17 mouse cellular contexts compared by ENCODE assay signal in the genomic region with DNA sequence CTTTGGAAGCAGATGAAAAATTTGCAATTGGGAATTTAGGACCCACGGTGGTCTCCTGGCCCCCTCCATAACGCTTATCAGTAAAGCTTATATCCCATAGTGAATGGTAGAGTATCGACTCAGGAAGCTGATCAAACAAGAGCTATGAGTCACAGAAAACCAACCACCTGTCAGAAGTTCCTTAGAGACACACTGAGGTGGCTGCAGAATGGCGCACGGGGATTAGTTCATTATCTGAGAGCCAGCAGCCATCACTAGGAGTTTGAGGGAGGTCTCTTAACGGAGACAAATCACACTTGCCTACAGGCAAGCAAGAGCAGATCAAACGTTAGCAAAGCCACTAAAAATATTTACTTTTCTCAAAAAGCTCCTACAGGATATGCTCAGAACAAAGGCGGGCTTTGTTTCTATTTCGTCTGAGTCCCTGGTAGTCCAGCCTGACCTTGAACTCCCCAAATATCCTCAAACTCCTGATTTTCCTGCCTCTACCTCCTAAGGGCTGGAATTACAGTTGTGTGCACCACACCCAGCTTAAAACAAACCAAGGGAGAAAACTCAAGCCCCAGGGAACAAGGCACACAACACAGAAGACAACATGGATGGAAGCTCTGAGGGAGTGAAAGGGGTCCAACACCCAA. TPM values are rescaled to one million over a fixed set of nuclear protein-coding genes. Genes with fewer than 3 reads are reported as not detected.
DNase-seq lines count a peak whose midpoint lies in the region; ATAC-seq and TF ChIP-seq lines count a peak whose summit lies in the region.
"Had no signal": no experiment of that assay in that cellular context is flagged by ENCODE, and none has a peak within 500 bp of the region (broad histone marks: within the 10 kb centered on the region; RNA-seq: fewer than 3 reads in every experiment).

No protein-coding gene starts in this region.

- TF ChIP-seq CTCF in lung, embryonic 14.5 days (IDR thresholded peaks at IDR 0.05; ENCODE audit: low read depth): no peak

- peak; percentile 59 for DNase-seq in lung, embryonic 14.5 days
- DNase-seq in lung, postnatal 4 days: no peak
- peak; percentile 83 for DNase-seq in R1 (ENCODE audit: low read depth, low spot score)
- DNase-seq: cerebellum, postnatal 25 days; gastrocnemius, postnatal 36 days; heart, postnatal 36 days; kidney, postnatal 10 days; lung, adult 2 months had no signal

- ATAC-seq in lung, embryonic 14.5 days (ENCODE audit: insufficient read depth): no peak
- ATAC-seq in limb, embryonic 12.5 days (ENCODE audit: insufficient number of reproducible peaks, insufficient read depth, low FRiP score, low TSS enrichment, low read depth): no peak
- ATAC-seq in stomach, embryonic 15.5 days (ENCODE audit: insufficient read depth, low FRiP score, low read depth): peak; percentile 27; the same call in 1 of the 2 replicates
- no peak for ATAC-seq in hindbrain, embryonic 13.5 days (ENCODE audit: low FRiP score)
- no peak for ATAC-seq in neural tube, embryonic 15.5 days (ENCODE audit: low FRiP score)
- ATAC-seq: hindbrain, postnatal 0 days had no signal

- 19% methylated on average over 9 of the region's 9 CpGs for WGBS in lung, embryonic 14.5 days
- WGBS in limb, embryonic 12.5 days: 60% methylated on average over 9 of the region's 9 CpGs
- 33% methylated on average over 9 of the region's 9 CpGs for WGBS in stomach, embryonic 15.5 days
- 71% methylated on average over 9 of the region's 9 CpGs for WGBS in hindbrain, embryonic 13.5 days
- 67% methylated on average over 9 of the region's 9 CpGs for WGBS in neural tube, embryonic 15.5 days

- H3K9ac ChIP-seq in lung, embryonic 14.5 days: no peak overlapping the region
- H3K9ac ChIP-seq in limb, embryonic 12.5 days (replicated peaks): no peak overlapping the region
- no peak overlapping the region for H3K9ac ChIP-seq in stomach, embryonic 15.5 days
- no peak overlapping the region for H3K9ac ChIP-seq in hindbrain, embryonic 13.5 days
- H3K9ac ChIP-seq in neural tube, embryonic 15.5 days (replicated peaks): no peak overlapping the region
- H3K9ac ChIP-seq: embryonic facial prominence, embryonic 13.5 days; heart, embryonic 12.5 days had no signal

- no peak overlapping the region for H3K4me3 ChIP-seq in lung, embryonic 14.5 days (ENCODE audit: low read depth, low read length)
- H3K4me3 ChIP-seq in limb, embryonic 12.5 days (replicated peaks): no peak overlapping the region
- H3K4me3 ChIP-seq in stomach, embryonic 15.5 days (replicated peaks): no peak overlapping the region
- H3K4me3 ChIP-seq in hindbrain, embryonic 13.5 days: no peak overlapping the region
- H3K4me3 ChIP-seq in neural tube, embryonic 15.5 days (replicated peaks): no peak overlapping the region
- H3K4me3 ChIP-seq: embryonic facial prominence, embryonic 13.5 days; heart, embryonic 12.5 days had no signal

- H3K4me2 ChIP-seq in lung, embryonic 14.5 days: no peak overlapping the region
- no peak overlapping the region for H3K4me2 ChIP-seq in limb, embryonic 12.5 days
- 0 out of 2 replicates have a peak overlapping the region, but pooled peaks have one; percentile 2 for H3K4me2 ChIP-seq in stomach, embryonic 15.5 days
- no peak overlapping the region for H3K4me2 ChIP-seq in hindbrain, embryonic 13.5 days
- no peak overlapping the region for H3K4me2 ChIP-seq in neural tube, embryonic 15.5 days
- H3K4me2 ChIP-seq: embryonic facial prominence, embryonic 13.5 days; heart, embryonic 12.5 days had no signal

- no peaks in the 10 kb centered on the region for H3K27me3 ChIP-seq in lung, embryonic 14.5 days (ENCODE audit: insufficient read depth, low read length)
- no peaks in the 10 kb centered on the region for H3K27me3 ChIP-seq in limb, embryonic 12.5 days
- no peaks in the 10 kb centered on the region for H3K27me3 ChIP-seq in stomach, embryonic 15.5 days (replicated peaks)
- peaks cover 9% of the 10 kb centered on the region for H3K27me3 ChIP-seq in hindbrain, embryonic 13.5 days
- H3K27me3 ChIP-seq in neural tube, embryonic 15.5 days (replicated peaks): no peaks in the 10 kb centered on the region
- H3K27me3 ChIP-seq: embryonic facial prominence, embryonic 13.5 days; heart, embryonic 12.5 days had no signal

- peaks cover 2% of the 10 kb centered on the region; the same call in 1 of the 2 replicates for H3K4me1 ChIP-seq in lung, embryonic 14.5 days (ENCODE audit: insufficient read depth)
- H3K4me1 ChIP-seq in limb, embryonic 12.5 days (replicated peaks): peaks cover 18% of the 10 kb centered on the region
- H3K4me1 ChIP-seq in stomach, embryonic 15.5 days: peaks cover 20% of the 10 kb centered on the region; the same call in 1 of the 2 replicates
- H3K4me1 ChIP-seq in hindbrain, embryonic 13.5 days (replicated peaks): peaks cover 20% of the 10 kb centered on the region
- peaks cover 16% of the 10 kb centered on the region for H3K4me1 ChIP-seq in neural tube, embryonic 15.5 days

- H3K27ac ChIP-seq in lung, embryonic 14.5 days (ENCODE audit: low read depth): peak overlapping the region; percentile 51
- H3K27ac ChIP-seq in limb, embryonic 12.5 days: peak overlapping the region; percentile 36; the same call in 1 of the 2 replicates
- H3K27ac ChIP-seq in stomach, embryonic 15.5 days: peak overlapping the region; percentile 32; the same call in 1 of the 2 replicates
- no peak overlapping the region for H3K27ac ChIP-seq in hindbrain, embryonic 13.5 days
- H3K27ac ChIP-seq in neural tube, embryonic 15.5 days (replicated peaks): no peak overlapping the region
- H3K27ac ChIP-seq: embryonic facial prominence, embryonic 13.5 days; hindbrain, postnatal 0 days had no signal

- no peaks in the 10 kb centered on the region for H3K9me3 ChIP-seq in lung, embryonic 14.5 days (ENCODE audit: low read depth, low read length)
- no peaks in the 10 kb centered on the region for H3K9me3 ChIP-seq in limb, embryonic 12.5 days
- no peaks in the 10 kb centered on the region for H3K9me3 ChIP-seq in stomach, embryonic 15.5 days
- no peaks in the 10 kb centered on the region for H3K9me3 ChIP-seq in hindbrain, embryonic 13.5 days
- no peaks in the 10 kb centered on the region for H3K9me3 ChIP-seq in neural tube, embryonic 15.5 days (replicated peaks)
- H3K9me3 ChIP-seq: embryonic facial prominence, embryonic 13.5 days had no signal

- H3K36me3 ChIP-seq in lung, embryonic 14.5 days (ENCODE audit: insufficient read depth): no peaks in the 10 kb centered on the region
- H3K36me3 ChIP-seq in limb, embryonic 12.5 days: no peaks in the 10 kb centered on the region
- H3K36me3 ChIP-seq in stomach, embryonic 15.5 days: no peaks in the 10 kb centered on the region
- H3K36me3 ChIP-seq in hindbrain, embryonic 13.5 days: no peaks in the 10 kb centered on the region
- no peaks in the 10 kb centered on the region for H3K36me3 ChIP-seq in neural tube, embryonic 15.5 days
- H3K36me3 ChIP-seq: embryonic facial prominence, embryonic 13.5 days; heart, embryonic 12.5 days had no signal

RNA-seq across cellular contexts. Expression of gene Katnal1, which starts 27.9 kb away (rescaled TPM):
- 13.8 and 14.2 TPM in 2 replicates for polyA plus RNA-seq in lung, embryonic 14.5 days (2014; fragmentation: Nextera tagmentation; extraction: Ambion mirVana)
- 24.7 and 29.1 TPM in 2 replicates for polyA plus RNA-seq in limb, embryonic 12.5 days (2016; fragmentation: Nextera tagmentation; extraction: Ambion mirVana)
- 12.0 and 12.2 TPM in 2 replicates for polyA plus RNA-seq in stomach, embryonic 15.5 days (2015; fragmentation: Nextera tagmentation; extraction: Ambion mirVana)
- polyA plus RNA-seq in hindbrain, embryonic 13.5 days (2015; fragmentation: Nextera tagmentation; extraction: Ambion mirVana): 33.4 and 34.4 TPM in 2 replicates
- 33.0 and 35.1 TPM in 2 replicates for polyA plus RNA-seq in neural tube, embryonic 15.5 days (2015; fragmentation: Nextera tagmentation; extraction: Ambion mirVana)

RNA-seq across cellular contexts. Expression of gene Gm42791, which starts 37.9 kb away (rescaled TPM):
- polyA plus RNA-seq in lung, embryonic 14.5 days (2014; fragmentation: Nextera tagmentation; extraction: Ambion mirVana): 0.58 and 1.2 TPM in 2 replicates
- polyA plus RNA-seq in limb, embryonic 12.5 days (2016; fragmentation: Nextera tagmentation; extraction: Ambion mirVana): 0.99 and 2.6 TPM in 2 replicates
- polyA plus RNA-seq in stomach, embryonic 15.5 days (2015; fragmentation: Nextera tagmentation; extraction: Ambion mirVana): 0.67 and 0.80 TPM in 2 replicates
- 5.4 and 6.6 TPM in 2 replicates for polyA plus RNA-seq in hindbrain, embryonic 13.5 days (2015; fragmentation: Nextera tagmentation; extraction: Ambion mirVana)
- 3.4 and 5.4 TPM in 2 replicates for polyA plus RNA-seq in neural tube, embryonic 15.5 days (2015; fragmentation: Nextera tagmentation; extraction: Ambion mirVana)
- polyA plus RNA-seq: heart, embryonic 12.5 days; lung, adult 2 months; neural tube, embryonic 14.5 days; urinary bladder, adult 2 months had no signal

Comparison
In these comparisons a context has a peak if more than half of its experiments do, and no peak if none do; other contexts are left out.
1. DNase-seq: peak in lung, embryonic 14.5 days (single experiment) and R1 (single experiment); none in lung, postnatal 4 days (0 of 2).
2. H3K27ac ChIP-seq: peak in lung, embryonic 14.5 days (single experiment), limb, embryonic 12.5 days (single experiment) and stomach, embryonic 15.5 days (single experiment); none in hindbrain, embryonic 13.5 days (single experiment) and neural tube, embryonic 15.5 days (single experiment).